Mouse (Mus musculus) G1E (cell line): Measurements from ENCODE around the gene Smc1b. TPM values are rescaled to one million over a fixed set of nuclear protein-coding genes. Genes with fewer than 3 reads are reported as not detected.

Experiments
- ATAC-seq: 2 replicates; pipeline ENCODE4 v1.8.0; 2016; ENCODE audit warnings: mild to moderate bottlenecking; ENCODE audit not compliant: insufficient number of reproducible peaks, poor library complexity, low FRiP score, severe bottlenecking; ENCODE audit errors: extremely low read depth
- DNase-seq: peaks from one replicate; pipeline ENCODE4 v3.0.0; 2012; ENCODE audit warnings: low spot score
- H3K27me3 ChIP-seq: 2 replicates; pipeline ENCODE4 v1.6.1; 2012; ENCODE audit warnings: mild to moderate bottlenecking, low read length, inconsistent platforms; ENCODE audit not compliant: insufficient read depth
- H3K36me3 ChIP-seq: replicated peaks from 2 replicates; pipeline ENCODE3; 2012; ENCODE audit warnings: mild to moderate bottlenecking, inconsistent platforms
- H3K4me1 ChIP-seq: 2 replicates; pipeline ENCODE4 v1.6.1; 2012; ENCODE audit warnings: low read depth, low read length, inconsistent platforms, mixed read lengths; ENCODE audit not compliant: insufficient read depth
- H3K4me3 ChIP-seq: 2 replicates; pipeline ENCODE4 v1.5.1; 2012; ENCODE audit warnings: low read depth, mild to moderate bottlenecking, inconsistent platforms, low read length, moderate library complexity, mixed read lengths
- H3K9me3 ChIP-seq: replicated peaks from 2 replicates; pipeline ENCODE4 v1.6.1; 2012; ENCODE audit warnings: inconsistent platforms
- CTCF ChIP-seq: IDR thresholded peaks from 2 replicates; pipeline ENCODE4 v1.5.1; 2012; ENCODE audit warnings: low read depth, low read length, inconsistent platforms, mixed read lengths
- GATA1 ChIP-seq: IDR thresholded peaks from 2 replicates; pipeline ENCODE4 v1.6.1; 2012; ENCODE audit warnings: borderline replicate concordance, low read length, inconsistent platforms, mixed read lengths
- GATA2 ChIP-seq: IDR thresholded peaks from 2 replicates; pipeline ENCODE4 v1.6.1; 2012; ENCODE audit warnings: low read depth, low read length, inconsistent platforms, borderline replicate concordance
- POLR2AphosphoS5 ChIP-seq: IDR thresholded peaks from 2 replicates; pipeline ENCODE4 v1.6.1; 2012; ENCODE audit warnings: low read depth, low read length, inconsistent platforms; ENCODE audit not compliant: insufficient replicate concordance
- TAL1 ChIP-seq: conservative IDR thresholded peaks from 2 replicates; pipeline ENCODE4 v1.6.1; 2012; ENCODE audit warnings: low read depth, low read length, inconsistent platforms, mixed read lengths
- polyA plus RNA-seq: library from polyadenylated mRNA; stranded (reverse); fragments of >175 nt; gene quantifications from 2 replicates; pipeline ENCODE4 v1.2.3, GENCODE M21; 2012
- total RNA-seq, 2 experiments: library from RNA; stranded (forward) in 1 of 2; stranded (reverse) in 1 of 2; fragments of 200-1000 nt in 1 of 2; fragments of >200 nt in 1 of 2; fragmentation: Nextera tagmentation in 1 of 2; gene quantifications; 2 replicates each; pipeline ENCODE4 v1.2.3; 2014 to 2017

The Smc1b gene
- total and polyA plus RNA-seq, 3 experiments, result 0.05 TPM; not detected in 2

- Histone ChIP-seq H3K27me3 (no peaks in the 10 kb centered on the region), H3K4me1 (no peaks in the 10 kb centered on the region), H3K36me3 (no peaks in the 10 kb centered on the region), H3K9me3 (peaks cover 66% of the 10 kb centered on the region), H3K4me3 (no peak overlapping the region)
- ATAC-seq, result no peak
- TF ChIP-seq GATA1, result no peak
- TF ChIP-seq POLR2AphosphoS5, result no peak
- no peak for TF ChIP-seq CTCF
- no peak for TF ChIP-seq GATA2
- no peak for TF ChIP-seq TAL1
- no peak for DNase-seq
Measured at GRCm38 (mm10) chr15:85173425-85173824, 41.7 kb upstream of the Smc1b start.

GRCm38 (mm10) chr15:85172054-85172453, 40.3 kb upstream of the Smc1b start:
- Histone ChIP-seq H3K9me3 (peaks cover 69% of the 10 kb centered on the region), H3K27me3 (no peaks in the 10 kb centered on the region), H3K4me1 (no peaks in the 10 kb centered on the region), H3K4me3 (no peak overlapping the region), H3K36me3 (no peaks in the 10 kb centered on the region)
- no peak for DNase-seq
- no peak for TF ChIP-seq GATA1
- TF ChIP-seq POLR2AphosphoS5, result no peak
- no peak for TF ChIP-seq CTCF
- no peak for TF ChIP-seq GATA2
- ATAC-seq, result no peak

GRCm38 (mm10) chr15:85167086-85167679, 35.4 kb upstream of the Smc1b start:
- ATAC-seq, result no peak
- H3K9me3 ChIP-seq, result peaks cover 82% of the 10 kb centered on the region
- TF ChIP-seq GATA2, result no peak
- TF ChIP-seq GATA1, result no peak
- no peak for TF ChIP-seq POLR2AphosphoS5
- TF ChIP-seq CTCF, result no peak
- no peak for TF ChIP-seq TAL1
- no peaks in the 10 kb centered on the region for H3K36me3 ChIP-seq
- no peaks in the 10 kb centered on the region for H3K4me1 ChIP-seq
- no peak for DNase-seq
- H3K27me3 ChIP-seq, result no peaks in the 10 kb centered on the region
- H3K4me3 ChIP-seq, result no peak overlapping the region

- no peaks in the 10 kb centered on the region for H3K4me1 ChIP-seq
- DNase-seq (no peak), ATAC-seq (no peak)
- TF ChIP-seq GATA2, result no peak
- no peak for TF ChIP-seq TAL1
- no peak for TF ChIP-seq POLR2AphosphoS5
- no peak for TF ChIP-seq GATA1
- no peak for TF ChIP-seq CTCF
- H3K27me3 ChIP-seq, result no peaks in the 10 kb centered on the region
- no peaks in the 10 kb centered on the region for H3K36me3 ChIP-seq
- H3K9me3 ChIP-seq, result peaks cover 82% of the 10 kb centered on the region
- H3K4me3 ChIP-seq, result no peak overlapping the region
Measured at GRCm38 (mm10) chr15:85166433-85166933, 34.7 kb upstream of the Smc1b start.

GRCm38 (mm10) chr15:85162693-85163663, 31.2 kb upstream of the Smc1b start:
- TF ChIP-seq POLR2AphosphoS5, result no peak
- TF ChIP-seq GATA1, result no peak
- no peak for TF ChIP-seq TAL1
- no peak for TF ChIP-seq CTCF
- no peak for TF ChIP-seq GATA2
- ATAC-seq (no peak), DNase-seq (no peak)
- Histone ChIP-seq H3K9me3 (peaks cover 77% of the 10 kb centered on the region), H3K4me3 (no peak overlapping the region), H3K36me3 (no peaks in the 10 kb centered on the region), H3K4me1 (no peaks in the 10 kb centered on the region), H3K27me3 (no peaks in the 10 kb centered on the region)

- H3K27me3 ChIP-seq, result no peaks in the 10 kb centered on the region
- ATAC-seq, result no peak
- H3K4me3 ChIP-seq, result no peak overlapping the region
Measured at GRCm38 (mm10) chr15:85161416-85161815, 29.7 kb upstream of the Smc1b start.

More at GRCm38 (mm10) chr15:85161416-85161815, 29.7 kb upstream of the Smc1b start:
- peaks cover 77% of the 10 kb centered on the region for H3K9me3 ChIP-seq
- H3K4me1 ChIP-seq, result no peaks in the 10 kb centered on the region
- TF ChIP-seq GATA1, result no peak
- H3K36me3 ChIP-seq, result no peaks in the 10 kb centered on the region
- DNase-seq, result no peak
